ENCODE assay signal across 8 mouse cellular contexts in the genomic region with DNA sequence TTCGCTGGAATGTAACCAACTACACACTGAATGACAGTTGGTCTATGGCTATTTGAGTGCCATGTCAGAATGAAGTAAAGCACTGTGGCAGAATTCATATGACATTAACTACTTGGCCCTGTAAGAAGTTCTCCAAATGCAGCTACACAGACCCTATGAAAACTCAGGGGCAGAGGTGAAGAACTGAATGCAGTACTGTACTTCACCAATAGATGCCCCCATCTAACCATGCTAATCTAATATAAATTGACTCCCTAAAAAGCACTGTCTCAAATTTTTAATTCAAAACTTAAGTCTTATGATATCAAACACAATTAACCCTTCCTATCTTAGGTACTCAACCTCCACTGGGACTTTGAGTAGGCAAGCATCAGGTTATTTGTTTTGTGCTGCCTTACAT. TPM values are rescaled to one million over a fixed set of nuclear protein-coding genes. Genes with fewer than 3 reads are reported as not detected.
DNase-seq lines count a peak whose midpoint lies in the region; ATAC-seq and TF ChIP-seq lines count a peak whose summit lies in the region.

No protein-coding gene starts in this region.

- ATAC-seq in forebrain, embryonic 13.5 days: peak; percentile 57; the same call in 1 of the 2 replicates
- ATAC-seq in limb, embryonic 14.5 days (ENCODE audit: low FRiP score, low read depth): peak; percentile 44; the same call in 1 of the 2 replicates
- peak; percentile 82 for ATAC-seq in activated CD4-positive, CD25-positive, alpha-beta regulatory T cell, adult 4 months
- ATAC-seq in hematopoietic stem cell, adult 5-6 weeks (replicated peaks in 1 of 2; ENCODE audit: insufficient read depth in 1 of 2, low FRiP score in 2 of 2, low TSS enrichment in 1 of 2, low read depth in 1 of 2, poor library complexity in 2 of 2, severe bottlenecking in 2 of 2): peak; percentile 75 to 85; a peak in 3 of 4 replicates
- no peak for ATAC-seq in stomach, postnatal 0 days (ENCODE audit: low FRiP score, low TSS enrichment)

- no peak overlapping the region for H3K4me3 ChIP-seq in forebrain, embryonic 13.5 days
- H3K4me3 ChIP-seq in forebrain, embryonic 10.5 days: no peak overlapping the region
- H3K4me3 ChIP-seq in limb, embryonic 14.5 days (replicated peaks; ENCODE audit: low read length): no peak overlapping the region
- H3K4me3 ChIP-seq in limb, embryonic 10.5 days: no peak overlapping the region
- H3K4me3 ChIP-seq in stomach, postnatal 0 days (ENCODE audit: low read depth, low read length): no peak overlapping the region

- H3K36me3 ChIP-seq in forebrain, embryonic 13.5 days (ENCODE audit: poor library complexity, severe bottlenecking): no peaks in the 10 kb centered on the region
- peaks cover 18% of the 10 kb centered on the region for H3K36me3 ChIP-seq in forebrain, embryonic 10.5 days (replicated peaks)
- H3K36me3 ChIP-seq in limb, embryonic 14.5 days (ENCODE audit: control insufficient read depth, insufficient read depth, low read length): no peaks in the 10 kb centered on the region
- 0 out of 2 replicates have a peak, but pooled peaks cover 4% of the 10 kb centered on the region for H3K36me3 ChIP-seq in limb, embryonic 10.5 days
- H3K36me3 ChIP-seq in stomach, postnatal 0 days (ENCODE audit: control insufficient read depth, insufficient read depth, low read length): no peaks in the 10 kb centered on the region

- no peak overlapping the region for H3K4me2 ChIP-seq in forebrain, embryonic 13.5 days
- no peak overlapping the region for H3K4me2 ChIP-seq in limb, embryonic 14.5 days (replicated peaks; ENCODE audit: low read depth, low read length, severe bottlenecking)
- no peak overlapping the region for H3K4me2 ChIP-seq in stomach, postnatal 0 days (replicated peaks; ENCODE audit: low read depth)

- no peak overlapping the region for H3K9ac ChIP-seq in forebrain, embryonic 13.5 days
- no peak overlapping the region for H3K9ac ChIP-seq in limb, embryonic 14.5 days (ENCODE audit: low read depth, low read length, severe bottlenecking)
- no peak overlapping the region for H3K9ac ChIP-seq in stomach, postnatal 0 days (ENCODE audit: low read length)

- WGBS in forebrain, embryonic 13.5 days: 97% methylated on average over 1 of the region's 1 CpGs
- 98% methylated on average over 1 of the region's 1 CpGs for WGBS in forebrain, embryonic 10.5 days
- WGBS in limb, embryonic 14.5 days: 100% methylated on average over 1 of the region's 1 CpGs
- 94% methylated on average over 1 of the region's 1 CpGs for WGBS in limb, embryonic 10.5 days
- WGBS in stomach, postnatal 0 days: 98% methylated on average over 1 of the region's 1 CpGs

- no peak for DNase-seq in forebrain, embryonic 10.5 days (ENCODE audit: extremely low spot score, low spot score)
- DNase-seq in limb, embryonic 14.5 days (ENCODE audit: low spot score): peak; percentile 67
- no peak for DNase-seq in limb, embryonic 10.5 days (ENCODE audit: low spot score)
- DNase-seq in stomach, postnatal 0 days (ENCODE audit: low spot score): no peak
- DNase-seq in adrenal gland, adult 18-20 months (ENCODE audit: low spot score in 2 of 2): no peak

- H3K4me1 ChIP-seq in forebrain, embryonic 13.5 days: peaks cover 12% of the 10 kb centered on the region; the same call in 1 of the 2 replicates
- no peaks in the 10 kb centered on the region for H3K4me1 ChIP-seq in forebrain, embryonic 10.5 days
- H3K4me1 ChIP-seq in limb, embryonic 14.5 days (ENCODE audit: control insufficient read depth, insufficient read depth, low read length): no peaks in the 10 kb centered on the region
- H3K4me1 ChIP-seq in limb, embryonic 10.5 days: 0 out of 2 replicates have a peak, but pooled peaks cover 2% of the 10 kb centered on the region
- H3K4me1 ChIP-seq in stomach, postnatal 0 days (replicated peaks; ENCODE audit: control insufficient read depth, insufficient read depth): no peaks in the 10 kb centered on the region

- TF ChIP-seq EP300 in stomach, postnatal 0 days (optimal IDR thresholded peaks at IDR 0.05): no peak

- H3K9me3 ChIP-seq in forebrain, embryonic 13.5 days (replicated peaks): no peaks in the 10 kb centered on the region
- H3K9me3 ChIP-seq in forebrain, embryonic 10.5 days: no peaks in the 10 kb centered on the region
- no peaks in the 10 kb centered on the region for H3K9me3 ChIP-seq in limb, embryonic 14.5 days (ENCODE audit: control insufficient read depth, low read length)
- no peaks in the 10 kb centered on the region for H3K9me3 ChIP-seq in limb, embryonic 10.5 days (replicated peaks)
- H3K9me3 ChIP-seq in stomach, postnatal 0 days (ENCODE audit: control insufficient read depth, low read length): no peaks in the 10 kb centered on the region

- no peak overlapping the region for H3K27ac ChIP-seq in forebrain, embryonic 13.5 days
- H3K27ac ChIP-seq in forebrain, embryonic 10.5 days: no peak overlapping the region
- no peak overlapping the region for H3K27ac ChIP-seq in limb, embryonic 14.5 days (replicated peaks; ENCODE audit: low read depth, low read length)
- no peak overlapping the region for H3K27ac ChIP-seq in limb, embryonic 10.5 days
- H3K27ac ChIP-seq in stomach, postnatal 0 days (replicated peaks): no peak overlapping the region

- TF ChIP-seq POLR2A in limb, embryonic 14.5 days (IDR thresholded peaks at IDR 0.05; ENCODE audit: borderline replicate concordance, extremely low read depth, insufficient read depth, insufficient read length): no peak

- H3K27me3 ChIP-seq in forebrain, embryonic 13.5 days: no peaks in the 10 kb centered on the region
- no peaks in the 10 kb centered on the region for H3K27me3 ChIP-seq in forebrain, embryonic 10.5 days (ENCODE audit: poor library complexity, severe bottlenecking)
- no peaks in the 10 kb centered on the region for H3K27me3 ChIP-seq in limb, embryonic 14.5 days (ENCODE audit: control insufficient read depth, insufficient read depth, low read length)
- H3K27me3 ChIP-seq in limb, embryonic 10.5 days (ENCODE audit: low read depth, poor library complexity, severe bottlenecking): no peaks in the 10 kb centered on the region
- H3K27me3 ChIP-seq in stomach, postnatal 0 days (ENCODE audit: control insufficient read depth, insufficient read depth, low read length): no peaks in the 10 kb centered on the region

- TF ChIP-seq CTCF in stomach, postnatal 0 days (IDR thresholded peaks at IDR 0.05; ENCODE audit: low read depth): peak; percentile 84

RNA-seq across cellular contexts. Expression of a gene that starts 45.9 kb away (rescaled TPM):
- 23.6 and 26.6 TPM in 2 replicates for polyA plus RNA-seq in forebrain, embryonic 13.5 days (2015; fragmentation: Nextera tagmentation; extraction: Ambion mirVana)
- polyA plus RNA-seq in forebrain, embryonic 10.5 days (2016; fragmentation: Nextera tagmentation; extraction: Ambion mirVana): 27.2 and 31.1 TPM in 2 replicates
- 29.0 and 34.1 TPM in 2 replicates for polyA plus RNA-seq in limb, embryonic 14.5 days (2012; rRNA removed)
- polyA plus RNA-seq in limb, embryonic 14.5 days (2014; fragmentation: Nextera tagmentation; extraction: Ambion mirVana): 39.1 and 47.6 TPM in 2 replicates
- polyA plus RNA-seq in limb, embryonic 10.5 days (2016; fragmentation: Nextera tagmentation; extraction: Ambion mirVana): 27.6 and 28.0 TPM in 2 replicates
- 10 to 100 TPM; 32.6 to 42.9 TPM for polyA plus RNA-seq in activated CD4-positive, CD25-positive, alpha-beta regulatory T cell, adult 4 months (2017; shearing (Covaris generic))
- total RNA-seq in hematopoietic stem cell, adult 5-6 weeks (2017): 58.1 and 63.6 TPM in 2 replicates
- 26.0 and 26.7 TPM in 2 replicates for polyA plus RNA-seq in stomach, postnatal 0 days (2015; fragmentation: Nextera tagmentation; extraction: Ambion mirVana)
- 10 to 100 TPM; 37.6 to 52.5 TPM for total RNA-seq in adrenal gland, adult 18-20 months (2021)
